Mouse (Mus musculus) liver, adult 2 months (tissue): ENCODE data around the gene Rnf4. TPM values are rescaled to one million over a fixed set of nuclear protein-coding genes. Genes with fewer than 3 reads are reported as not detected.
A peak's percentile ranks its signal among the peaks of the same experiment; 100 is the strongest.

Experiments used
- DNase-seq: peaks from one replicate; pipeline ENCODE4 v3.0.0-alpha.2; 2011; ENCODE audit warnings: low read depth, low spot score; ENCODE audit errors: extremely low read depth
- H3K27ac ChIP-seq: fragments of 200-500 bp; replicated peaks from 2 replicates; pipeline ENCODE4 v1.5.1; 2012; ENCODE audit warnings: low read depth, mild to moderate bottlenecking, control low read depth, inconsistent platforms, low read length; ENCODE audit not compliant: insufficient read depth
- H3K27me3 ChIP-seq: fragments of 200-500 bp; 2 replicates; pipeline ENCODE4 v1.6.1; 2012; ENCODE audit warnings: mild to moderate bottlenecking, moderate library complexity, low read length, inconsistent platforms; ENCODE audit not compliant: control insufficient read depth, insufficient read depth
- H3K36me3 ChIP-seq: fragments of 200-500 bp; 2 replicates; pipeline ENCODE4 v1.6.1; 2012; ENCODE audit warnings: low read length, inconsistent platforms; ENCODE audit not compliant: control insufficient read depth, insufficient read depth
- H3K4me1 ChIP-seq: fragments of 200-500 bp; 2 replicates; pipeline ENCODE4 v1.6.1; 2011; ENCODE audit warnings: low read length; ENCODE audit not compliant: control insufficient read depth, insufficient read depth
- H3K4me3 ChIP-seq: fragments of 200-500 bp; 2 replicates; pipeline ENCODE4 v1.5.1; 2011; ENCODE audit warnings: low read depth, mild to moderate bottlenecking, control low read depth, low read length, moderate library complexity; ENCODE audit not compliant: insufficient read depth
- H3K79me2 ChIP-seq: fragments of 200-500 bp; 2 replicates; pipeline ENCODE4 v1.6.1; 2012; ENCODE audit warnings: inconsistent platforms, mild to moderate bottlenecking, low read length, moderate library complexity; ENCODE audit not compliant: control insufficient read depth, insufficient read depth
- H3K9ac ChIP-seq: fragments of 200-500 bp; 2 replicates; pipeline ENCODE4 v1.6.1; 2012; ENCODE audit warnings: low read depth, mild to moderate bottlenecking, control low read depth, inconsistent platforms, low read length
- CTCF ChIP-seq: fragments of 200-500 bp; IDR thresholded peaks from 2 replicates; pipeline ENCODE4 v1.5.1; 2011; ENCODE audit warnings: low read depth, low read length, control low read depth
- POLR2A ChIP-seq: fragments of 200-500 bp; IDR thresholded peaks from 2 replicates; pipeline ENCODE4 v1.6.1; 2011; ENCODE audit warnings: low read length, control low read depth; ENCODE audit not compliant: insufficient read depth; ENCODE audit errors: extremely low read depth
- WGBS: fragments of 180-500 bp; shearing (Covaris S2); methylation state at CpG from one replicate; pipeline ENCODE4 v1.1.7; 2018; 5-methylcytosine and 5-hydroxymethylcytosine counted together
- polyA plus RNA-seq: library from polyadenylated mRNA; depleted of rRNA; stranded (reverse); fragments of >200 nt; gene quantifications from 2 replicates; pipeline ENCODE4 v1.2.3, GENCODE M21; 2012
- total RNA-seq: library from RNA; depleted of rRNA; stranded (reverse); fragments of >200 nt; gene quantifications from 2 replicates; pipeline ENCODE4 v1.2.3, GENCODE M21; 2014

The Rnf4 gene
- total and polyA plus RNA-seq, 2 experiments = 50.6 to 78.3 TPM

GRCm38 (mm10) chr5:34381700-34382099 is 45.6 kb downstream of the Rnf4 start:
- Histone ChIP-seq H3K9ac (no peak overlapping the region), H3K36me3 (no peaks in the 10 kb centered on the region), H3K27me3 (no peaks in the 10 kb centered on the region), H3K79me2 (peaks cover 32% of the 10 kb centered on the region), H3K4me1 (peaks cover 34% of the 10 kb centered on the region), H3K27ac (no peak overlapping the region), H3K4me3 (no peak overlapping the region)
- WGBS = 21% methylated on average over 2 of the region's 2 CpGs
- no peak for TF ChIP-seq POLR2A
- TF ChIP-seq CTCF = no peak
- DNase-seq = peak; percentile 93

GRCm38 (mm10) chr5:34385616-34386015 is 49.5 kb downstream of the Rnf4 start:
- H3K4me3 ChIP-seq = no peak overlapping the region
- H3K27ac ChIP-seq = no peak overlapping the region
- H3K4me1 ChIP-seq = peaks cover 17% of the 10 kb centered on the region
- H3K27me3 ChIP-seq = no peaks in the 10 kb centered on the region
- TF ChIP-seq CTCF = no peak
- H3K79me2 ChIP-seq = peaks cover 30% of the 10 kb centered on the region
- no peak overlapping the region for H3K9ac ChIP-seq
- 39% methylated on average over 5 of the region's 5 CpGs for WGBS
- peak; percentile 71 for DNase-seq
- no peaks in the 10 kb centered on the region for H3K36me3 ChIP-seq

DNA sequence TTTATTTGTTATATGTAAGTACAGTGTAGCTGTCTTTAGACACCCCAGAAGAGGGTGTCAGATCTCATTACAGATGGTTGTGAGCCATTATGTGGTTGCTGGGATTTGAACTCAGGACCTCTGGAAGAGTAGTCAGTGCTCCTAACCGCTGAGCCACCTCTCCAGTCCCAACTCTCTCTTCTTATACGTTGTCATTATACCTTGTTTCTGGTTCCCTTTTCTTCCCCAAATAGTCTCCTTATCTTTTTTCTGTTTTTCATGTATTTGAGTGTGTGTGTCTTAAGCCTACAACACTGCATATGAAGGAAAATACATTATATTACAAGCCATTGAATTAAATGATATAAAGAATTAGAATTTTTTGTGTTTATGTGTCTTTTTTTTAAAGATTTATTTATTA is 50.7 kb downstream of the Rnf4 start:
- Histone ChIP-seq H3K27ac (no peak overlapping the region), H3K9ac (no peak overlapping the region), H3K79me2 (peaks cover 30% of the 10 kb centered on the region), H3K4me3 (no peak overlapping the region), H3K4me1 (peaks cover 13% of the 10 kb centered on the region), H3K36me3 (no peaks in the 10 kb centered on the region), H3K27me3 (no peaks in the 10 kb centered on the region)
- 100% methylated on average over 2 of the region's 2 CpGs for WGBS
- TF ChIP-seq POLR2A (no peak), CTCF (no peak)
- no peak for DNase-seq

GRCm38 (mm10) chr5:34393251-34393650 is 57.2 kb downstream of the Rnf4 start:
- Histone ChIP-seq H3K4me3 (no peak overlapping the region), H3K36me3 (no peaks in the 10 kb centered on the region)
- 23% methylated on average over 8 of the region's 8 CpGs for WGBS

DNA sequence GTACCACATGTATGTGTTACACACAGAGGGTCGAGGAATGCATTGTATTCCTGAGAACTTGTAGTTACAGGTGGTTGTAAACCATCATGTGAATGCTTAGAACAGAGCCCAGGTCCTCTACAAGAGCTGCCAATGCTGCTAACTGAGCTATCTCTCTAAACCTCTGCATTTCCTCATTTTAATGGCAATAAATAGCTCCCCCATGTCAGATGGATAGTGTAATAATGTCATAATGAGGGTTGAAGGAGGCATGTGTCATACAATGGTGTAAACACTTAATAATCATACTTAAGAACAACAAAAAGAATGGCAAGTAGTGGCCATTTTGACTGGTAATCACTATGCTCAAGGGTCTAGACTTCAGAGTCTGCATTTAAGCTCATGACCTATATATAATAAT is 59.3 kb downstream of the Rnf4 start:
- H3K27me3 ChIP-seq = no peaks in the 10 kb centered on the region
- DNase-seq = no peak

More at GRCm38 (mm10) chr5:34393251-34393650, 57.2 kb downstream of the Rnf4 start:
- DNase-seq = peak; percentile 61
- no peaks in the 10 kb centered on the region for H3K27me3 ChIP-seq
- peaks cover 8% of the 10 kb centered on the region for H3K4me1 ChIP-seq
- H3K27ac ChIP-seq = no peak overlapping the region
- H3K79me2 ChIP-seq = peaks cover 21% of the 10 kb centered on the region; the same call in 1 of the 2 replicates
- H3K9ac ChIP-seq = no peak overlapping the region
- TF ChIP-seq POLR2A (no peak), CTCF (no peak)

DNA sequence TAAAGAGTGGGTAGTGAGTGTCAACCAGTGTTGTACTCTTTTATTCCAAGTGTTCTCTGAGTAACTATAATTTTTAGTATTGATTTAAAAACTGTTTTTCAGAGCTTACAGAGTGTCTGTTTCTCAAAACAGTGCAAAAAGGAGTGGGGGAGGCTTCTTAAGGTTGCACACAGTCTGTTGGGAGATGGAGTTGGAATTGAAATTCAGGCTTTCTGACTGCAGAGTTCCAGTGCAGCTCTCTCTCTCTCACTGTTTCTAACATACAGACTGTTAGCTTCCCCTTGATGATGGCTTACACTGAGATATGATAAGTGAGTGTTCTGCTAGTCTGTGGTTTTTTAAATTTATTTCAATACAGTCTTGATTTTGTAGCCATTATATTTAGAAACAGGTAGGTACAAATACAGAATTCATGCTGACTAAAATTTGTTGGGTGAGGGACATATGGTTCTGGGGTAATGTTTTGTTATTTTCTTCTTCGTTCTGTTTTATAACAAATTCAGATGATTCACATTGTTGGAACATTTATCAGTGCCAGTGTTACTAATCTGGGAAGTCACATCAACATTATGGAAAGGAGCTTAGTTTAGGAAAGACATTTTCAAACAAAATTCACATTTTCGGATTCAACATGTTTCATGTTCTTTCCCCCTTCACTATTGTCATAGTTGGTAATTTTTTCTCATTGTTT is 59.9 kb downstream of the Rnf4 start:
- no peaks in the 10 kb centered on the region for H3K27me3 ChIP-seq
- H3K27ac ChIP-seq = no peak overlapping the region
- no peak for TF ChIP-seq CTCF
- TF ChIP-seq POLR2A = no peak
- peaks cover 24% of the 10 kb centered on the region for H3K4me1 ChIP-seq
- no peaks in the 10 kb centered on the region for H3K36me3 ChIP-seq
- 85% methylated on average over 2 of the region's 2 CpGs for WGBS
- no peak for DNase-seq
- H3K4me3 ChIP-seq = no peak overlapping the region
- H3K79me2 ChIP-seq = peaks cover 37% of the 10 kb centered on the region; the same call in 1 of the 2 replicates
- H3K9ac ChIP-seq = no peak overlapping the region

More for the DNA sequence above, 59.3 kb downstream of the Rnf4 start:
- H3K9ac ChIP-seq = no peak overlapping the region
- 88% methylated on average over 1 of the region's 1 CpGs for WGBS
- TF ChIP-seq POLR2A = no peak
- no peak for TF ChIP-seq CTCF
- H3K36me3 ChIP-seq = no peaks in the 10 kb centered on the region
- H3K4me3 ChIP-seq = no peak overlapping the region
- H3K79me2 ChIP-seq = peaks cover 36% of the 10 kb centered on the region; the same call in 1 of the 2 replicates
- H3K27ac ChIP-seq = no peak overlapping the region
- peaks cover 24% of the 10 kb centered on the region for H3K4me1 ChIP-seq
